Mouse (Mus musculus) Patski (cell line): ENCODE results near the gene Cyth4. TPM values are rescaled to one million over a fixed set of nuclear protein-coding genes. Genes with fewer than 3 reads are reported as not detected.

Experiments used
- ATAC-seq: fragments of 100-300 bp; one replicate; pipeline ENCODE4 v1.8.0; 2021
- CTCF ChIA-PET: fragments of 350-600 bp; sonication (Branson Sonifier 250); formaldehyde crosslinking; loops from one replicate; lab custom pipeline; 2022; ENCODE audit warnings: inconsistent platforms; lab: Charles Lee
- POLR2A ChIA-PET: fragments of 350-600 bp; sonication (Branson Sonifier 250); formaldehyde crosslinking; loops from one replicate; lab custom pipeline; 2022; ENCODE audit warnings: antibody characterized with exemption, inconsistent platforms; lab: Charles Lee
- DNase-seq: peaks from one replicate; pipeline ENCODE4 v3.0.0-alpha.2; 2011; ENCODE audit warnings: low read depth, low spot score
- H3K27me3 ChIP-seq: fragments of 371-371 bp; one replicate; pipeline ENCODE4 v1.5.1; 2021
- CTCF ChIP-seq: fragments of 100-300 bp; IDR thresholded peaks from one replicate; pipeline ENCODE4 v1.5.1; 2021
- in situ Hi-C: fragments of 300-500 bp; cut with MboI; formaldehyde crosslinking; loops from 3 replicates; pipeline ENCODE4 v1.11.1; 2018; ENCODE audit warnings: low pct_unique_long_range_greater_than_20kb, mixed read lengths
- polyA plus RNA-seq: library from polyadenylated mRNA; unstranded; gene quantifications from one replicate; pipeline ENCODE4 v1.2.3, GENCODE M21; 2021

Gene Cyth4
- polyA plus RNA-seq, 1 experiment from 2014 or later, result 0.03 TPM

- ATAC-seq (no peak), DNase-seq (no peak)
- ChIA-PET CTCF (no interaction called here), POLR2A (no interaction called here)
- H3K27me3 ChIP-seq, result peaks cover 10% of the 10 kb centered on the region
- in situ Hi-C loops, result no loop called here
- no peak for TF ChIP-seq CTCF
Observed at GRCm38 (mm10) chr15:78596504-78596903, 343 bp upstream of the Cyth4 start.

- POLR2A ChIA-PET, result no interaction called here
- DNase-seq (no peak), ATAC-seq (no peak)
- peaks cover 7% of the 10 kb centered on the region for H3K27me3 ChIP-seq
- CTCF ChIA-PET, result no interaction called here
- in situ Hi-C loops, result no loop called here
- no peak for TF ChIP-seq CTCF
Observed at GRCm38 (mm10) chr15:78597729-78598128, 882 bp downstream of the Cyth4 start.

- CTCF ChIA-PET, result interaction anchor here (0.9 kb wide), 1 partner anchor 12 kb away, joined by 3 read pairs; no protein-coding TSS in a partner anchor
Observed at GRCm38 (mm10) chr15:78599124-78599523, 2.3 kb downstream of the Cyth4 start.

GRCm38 (mm10) chr15:78599529-78600193 lies 2.8 kb downstream of the Cyth4 start:
- POLR2A ChIA-PET, result no interaction called here
- CTCF ChIA-PET, result interaction anchor here (0.9 kb wide), 1 partner anchor 12 kb away, joined by 3 read pairs; no protein-coding TSS in a partner anchor
- no peak for TF ChIP-seq CTCF
- ATAC-seq (no peak), DNase-seq (no peak)
- in situ Hi-C loops, result no loop called here
- H3K27me3 ChIP-seq, result no peaks in the 10 kb centered on the region

More at GRCm38 (mm10) chr15:78599124-78599523, 2.3 kb downstream of the Cyth4 start:
- POLR2A ChIA-PET, result no interaction called here
- ATAC-seq (no peak), DNase-seq (no peak)
- H3K27me3 ChIP-seq, result peaks cover 3% of the 10 kb centered on the region
- TF ChIP-seq CTCF, result no peak
- in situ Hi-C loops, result no loop called here

- no peaks in the 10 kb centered on the region for H3K27me3 ChIP-seq
- no peak for TF ChIP-seq CTCF
- ChIA-PET POLR2A (no interaction called here), CTCF (no interaction called here)
- no peak for DNase-seq
- in situ Hi-C loops, result no loop called here
- ATAC-seq, result no peak
Observed at GRCm38 (mm10) chr15:78601180-78601579, 4.3 kb downstream of the Cyth4 start.

- no peak for TF ChIP-seq CTCF
- CTCF ChIA-PET, result no interaction called here
- DNase-seq (no peak), ATAC-seq (no peak)
- POLR2A ChIA-PET, result no interaction called here
- no peaks in the 10 kb centered on the region for H3K27me3 ChIP-seq
- in situ Hi-C loops, result no loop called here
Observed at GRCm38 (mm10) chr15:78604255-78604654, 7.4 kb downstream of the Cyth4 start.

GRCm38 (mm10) chr15:78605371-78605791 lies 8.5 kb downstream of the Cyth4 start:
- no peak for TF ChIP-seq CTCF
- in situ Hi-C loops, result no loop called here
- no peaks in the 10 kb centered on the region for H3K27me3 ChIP-seq
- ATAC-seq, result no peak
- POLR2A ChIA-PET, result no interaction called here
- CTCF ChIA-PET, result no interaction called here
- DNase-seq, result no peak

GRCm38 (mm10) chr15:78606059-78606458 lies 9.2 kb downstream of the Cyth4 start:
- in situ Hi-C loops, result no loop called here

GRCm38 (mm10) chr15:78607463-78607862 lies 10.6 kb downstream of the Cyth4 start:
- ATAC-seq (no peak), DNase-seq (no peak)
- in situ Hi-C loops, result no loop called here
- H3K27me3 ChIP-seq, result no peaks in the 10 kb centered on the region
- ChIA-PET CTCF (interaction anchor here (1.3 kb wide), 1 partner anchor 16 kb away, joined by 3 read pairs; no protein-coding TSS in a partner anchor), POLR2A (no interaction called here)
- no peak for TF ChIP-seq CTCF

More at GRCm38 (mm10) chr15:78606059-78606458, 9.2 kb downstream of the Cyth4 start:
- ATAC-seq (no peak), DNase-seq (no peak)
- TF ChIP-seq CTCF, result no peak
- H3K27me3 ChIP-seq, result no peaks in the 10 kb centered on the region
- ChIA-PET POLR2A (no interaction called here), CTCF (no interaction called here)

- DNase-seq, result no peak
- CTCF ChIA-PET, result interaction anchor here (1.4 kb wide), 1 partner anchor 14 kb away, joined by 4 read pairs; no protein-coding TSS in a partner anchor
- no peaks in the 10 kb centered on the region for H3K27me3 ChIP-seq
Observed at GRCm38 (mm10) chr15:78610705-78611462, 14.0 kb downstream of the Cyth4 start.

GRCm38 (mm10) chr15:78614536-78614935 lies 17.7 kb downstream of the Cyth4 start:
- TF ChIP-seq CTCF, result no peak
- ATAC-seq, result no peak
- ChIA-PET CTCF (interaction anchor here (1.7 kb wide), 1 partner anchor 9 kb away, joined by 4 read pairs; no protein-coding TSS in a partner anchor), POLR2A (no interaction called here)
- in situ Hi-C loops, result no loop called here
- H3K27me3 ChIP-seq, result peaks cover 7% of the 10 kb centered on the region
- DNase-seq, result no peak

More at GRCm38 (mm10) chr15:78610705-78611462, 14.0 kb downstream of the Cyth4 start:
- in situ Hi-C loops, result no loop called here
- TF ChIP-seq CTCF, result no peak
- no peak for ATAC-seq
- POLR2A ChIA-PET, result no interaction called here
